Mouse (Mus musculus) cortical plate, adult 2 months (tissue): ENCODE measurements around the gene Cep41. TPM values are rescaled to one million over a fixed set of nuclear protein-coding genes. Genes with fewer than 3 reads are reported as not detected.

Source experiments
- H3K27ac ChIP-seq: fragments of 200-500 bp; 2 replicates; pipeline ENCODE4 v1.5.1; 2012; ENCODE audit warnings: low read length, control low read depth, inconsistent platforms; ENCODE audit not compliant: insufficient read depth
- H3K4me1 ChIP-seq: fragments of 200-500 bp; 2 replicates; pipeline ENCODE4 v1.6.1; 2011; ENCODE audit warnings: low read length; ENCODE audit not compliant: control insufficient read depth, insufficient read depth
- H3K4me3 ChIP-seq: fragments of 200-500 bp; 2 replicates; pipeline ENCODE4 v1.5.1; 2011; ENCODE audit warnings: mild to moderate bottlenecking, low read length, control low read depth; ENCODE audit not compliant: insufficient read depth
- CTCF ChIP-seq: fragments of 200-500 bp; IDR thresholded peaks from 2 replicates; pipeline ENCODE4 v1.5.1; 2011; ENCODE audit warnings: mild to moderate bottlenecking, control low read depth, low read length; ENCODE audit not compliant: insufficient read depth; ENCODE audit errors: extremely low read depth
- POLR2A ChIP-seq: fragments of 200-500 bp; IDR thresholded peaks from 2 replicates; pipeline ENCODE4 v1.6.1; 2011; ENCODE audit warnings: mild to moderate bottlenecking, low read length, control low read depth; ENCODE audit not compliant: insufficient read depth; ENCODE audit errors: extremely low read depth
- polyA plus RNA-seq: library from polyadenylated mRNA; depleted of rRNA; stranded (reverse); fragments of >200 nt; gene quantifications from 2 replicates; pipeline ENCODE4 v1.2.3, GENCODE M21; 2012

Gene Cep41
- polyA plus RNA-seq, 1 experiment = 5.8 TPM

DNA sequence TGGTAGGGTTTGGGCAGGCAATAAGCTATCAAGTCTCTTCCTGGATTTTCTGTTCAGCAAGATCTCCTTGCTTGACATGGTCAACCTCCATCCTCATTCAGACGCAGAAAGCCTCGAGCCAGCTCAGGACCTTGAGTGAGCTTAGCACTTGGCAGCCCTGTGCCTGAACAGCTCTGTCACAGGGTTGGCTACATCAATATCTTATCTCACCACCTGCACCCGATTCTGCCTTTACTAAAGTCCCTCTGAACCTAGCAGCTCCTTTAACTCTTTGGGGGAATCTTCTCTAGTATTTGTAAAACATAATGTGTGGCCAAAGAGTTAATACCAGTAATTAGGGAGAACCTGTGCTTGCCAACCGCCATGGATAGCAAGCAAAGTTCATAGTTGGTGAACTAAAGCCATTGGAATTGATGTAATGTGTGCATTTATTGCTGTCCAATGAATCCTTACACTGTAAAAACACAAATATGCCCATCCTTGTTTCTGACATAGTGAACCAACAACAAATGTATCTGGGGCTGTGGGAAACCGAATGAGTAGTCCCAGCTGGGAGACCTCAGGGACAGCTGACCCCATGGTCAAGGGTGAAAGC lies 54.8 kb downstream of the Cep41 start, which contains the start of gene Cpa1:
TSS of gene Cpa1 (plus strand) at position 545 of the 595 bp plus-strand sequence.
- Histone ChIP-seq H3K4me3 (no peak within 1 kb of the TSS), H3K27ac (no peak within 1 kb of the TSS), H3K4me1 (no peaks in the 10 kb centered on the region)
- TF ChIP-seq CTCF (no peak), POLR2A (no peak)

DNA sequence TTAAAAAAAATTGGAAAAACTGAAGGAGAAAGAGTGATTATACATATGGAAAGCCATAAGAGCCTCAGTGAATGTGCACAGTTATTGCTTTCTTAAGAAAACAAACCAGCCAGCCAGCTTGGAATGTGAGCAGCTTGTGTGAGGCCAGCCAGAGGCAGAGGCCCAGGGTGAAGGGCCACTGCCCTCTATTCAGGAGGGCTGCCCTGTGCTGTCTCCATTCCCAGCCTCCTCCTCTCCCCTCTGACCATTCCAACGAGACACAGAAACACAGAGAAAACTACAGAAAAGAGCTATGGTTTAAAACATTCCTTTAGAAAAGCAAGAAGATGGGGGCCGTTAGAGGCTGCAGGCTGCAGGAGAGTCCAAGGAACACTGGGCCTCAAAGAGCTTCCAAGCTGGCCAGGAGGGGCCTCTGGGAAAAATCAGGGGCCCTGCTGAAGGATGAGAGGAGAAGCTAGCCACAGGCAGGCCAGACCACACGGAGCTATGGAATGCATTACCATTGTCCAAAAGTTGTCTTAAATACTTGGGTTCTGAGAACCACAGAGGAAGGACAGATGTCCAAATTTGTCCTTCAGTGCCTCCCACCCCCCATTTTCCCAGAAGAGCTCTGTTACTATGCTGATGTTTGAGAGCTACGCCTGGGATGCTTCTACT lies 57.2 kb downstream of the Cep41 start:
- Histone ChIP-seq H3K27ac (no peak overlapping the region), H3K4me3 (no peak overlapping the region), H3K4me1 (no peaks in the 10 kb centered on the region)
- TF ChIP-seq POLR2A = no peak
- no peak for TF ChIP-seq CTCF

DNA sequence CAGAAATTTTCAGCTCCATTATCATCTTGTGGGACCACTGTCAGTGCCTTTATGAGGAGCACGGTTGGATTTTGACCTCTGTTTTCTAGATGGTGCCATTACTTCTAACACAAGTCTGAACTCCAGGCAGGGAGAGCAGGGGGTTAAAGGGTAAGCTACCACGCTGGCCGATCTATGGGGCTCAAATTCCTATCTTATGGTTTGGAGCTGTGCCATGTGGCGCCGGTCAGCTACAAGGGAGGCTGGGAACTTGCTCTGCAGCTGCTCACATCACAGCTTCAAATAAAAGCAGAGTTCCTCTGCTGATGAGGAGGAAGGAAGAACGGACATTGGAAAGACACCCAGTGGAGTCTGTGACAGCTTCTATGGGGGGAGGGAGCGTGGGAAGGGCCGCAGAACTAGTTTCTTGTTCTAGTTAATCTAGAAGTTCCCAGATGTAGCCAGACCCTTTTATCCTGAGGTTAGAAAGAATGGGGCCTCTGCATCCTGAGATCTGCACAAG lies 58.1 kb downstream of the Cep41 start:
- no peak for TF ChIP-seq POLR2A
- no peak for TF ChIP-seq CTCF
- Histone ChIP-seq H3K4me1 (no peaks in the 10 kb centered on the region), H3K27ac (no peak overlapping the region), H3K4me3 (no peak overlapping the region)

DNA sequence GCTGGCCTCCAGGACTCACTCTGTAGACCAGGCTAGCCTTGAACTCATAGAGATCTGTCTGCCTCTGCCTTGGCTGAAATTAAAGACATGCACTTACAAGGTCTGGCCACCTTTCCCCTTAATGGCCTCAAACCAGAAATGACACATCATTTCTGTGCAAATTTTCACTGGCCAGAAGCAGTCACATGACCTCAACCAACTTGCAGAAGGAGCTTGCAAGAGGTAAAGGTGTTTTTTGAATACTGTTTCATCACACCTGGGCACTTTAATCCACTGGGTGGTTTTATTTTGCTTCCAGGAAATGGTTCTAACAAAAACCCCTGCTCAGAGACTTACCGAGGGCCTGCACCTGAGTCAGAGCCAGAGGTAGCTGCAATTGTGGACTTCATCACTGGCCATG lies 63.6 kb downstream of the Cep41 start:
- TF ChIP-seq POLR2A (no peak), CTCF (no peak)
- H3K4me1 ChIP-seq = no peaks in the 10 kb centered on the region
- H3K4me3 ChIP-seq = no peak overlapping the region
- H3K27ac ChIP-seq = no peak overlapping the region

DNA sequence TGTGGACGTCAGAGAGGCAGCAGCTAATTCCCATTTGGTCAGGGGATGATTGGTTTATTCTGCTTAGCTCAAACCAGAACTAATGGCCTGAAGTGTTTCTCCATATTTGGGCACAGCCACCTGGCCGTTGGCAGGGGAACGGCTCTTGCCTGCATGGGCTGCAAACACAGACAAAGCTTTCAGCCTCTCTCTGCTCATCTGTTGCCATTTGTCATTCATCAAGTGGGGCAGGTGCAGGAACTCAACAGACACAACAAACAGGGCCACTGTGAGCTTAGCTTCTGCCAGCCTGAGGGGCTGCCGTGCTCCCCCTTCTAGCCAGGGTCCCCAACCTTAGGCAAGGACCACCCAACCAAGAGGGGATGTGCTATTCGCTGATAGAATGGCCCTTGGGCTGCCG lies 65.4 kb downstream of the Cep41 start:
- no peak overlapping the region for H3K27ac ChIP-seq
- H3K4me1 ChIP-seq = no peaks in the 10 kb centered on the region
- H3K4me3 ChIP-seq = no peak overlapping the region
- TF ChIP-seq POLR2A (no peak), CTCF (no peak)

DNA sequence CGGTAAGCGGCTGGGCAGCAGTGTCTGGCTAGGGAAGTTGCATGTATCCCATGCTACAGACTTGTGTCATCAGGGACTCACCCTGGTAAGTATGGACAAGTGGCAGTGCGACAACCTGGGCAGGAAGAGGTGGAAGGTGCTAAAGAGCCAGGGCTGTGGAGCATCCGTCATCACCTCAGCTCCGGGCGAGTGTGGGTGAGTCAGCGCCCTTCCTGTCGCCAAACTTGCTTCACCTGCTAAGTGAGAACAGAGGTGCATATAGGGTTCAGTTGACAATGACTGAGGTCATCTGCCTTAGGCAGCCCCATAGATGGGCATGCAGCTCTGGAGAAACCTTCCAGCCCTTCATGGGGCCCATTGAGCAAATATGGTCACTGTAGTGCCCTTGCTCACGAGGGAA lies 68.8 kb downstream of the Cep41 start:
- H3K4me3 ChIP-seq = no peak overlapping the region
- no peak overlapping the region for H3K27ac ChIP-seq
- H3K4me1 ChIP-seq = no peaks in the 10 kb centered on the region
- no peak for TF ChIP-seq POLR2A
- no peak for TF ChIP-seq CTCF

DNA sequence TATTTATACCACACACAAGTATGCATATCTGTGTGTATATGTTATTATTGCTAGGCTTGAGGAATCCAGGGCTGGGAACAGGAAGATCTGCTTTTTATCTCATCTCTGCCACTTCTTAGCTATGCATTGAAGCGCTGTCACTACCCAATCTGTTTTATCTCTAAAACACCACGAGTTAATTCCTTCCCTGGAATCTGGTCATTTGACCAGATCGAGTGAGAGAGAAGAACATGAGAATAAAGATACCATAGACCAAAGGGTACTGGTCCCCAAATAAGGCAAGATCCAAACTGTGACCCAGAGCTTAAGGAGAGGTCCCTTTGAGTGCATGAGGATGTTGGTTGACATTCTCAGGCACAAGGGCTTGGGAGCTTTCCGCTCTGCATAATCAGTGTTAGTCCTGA lies 71.6 kb downstream of the Cep41 start:
- TF ChIP-seq POLR2A (no peak), CTCF (no peak)
- H3K4me3 ChIP-seq = no peak overlapping the region
- no peak overlapping the region for H3K27ac ChIP-seq
- H3K4me1 ChIP-seq = no peaks in the 10 kb centered on the region

DNA sequence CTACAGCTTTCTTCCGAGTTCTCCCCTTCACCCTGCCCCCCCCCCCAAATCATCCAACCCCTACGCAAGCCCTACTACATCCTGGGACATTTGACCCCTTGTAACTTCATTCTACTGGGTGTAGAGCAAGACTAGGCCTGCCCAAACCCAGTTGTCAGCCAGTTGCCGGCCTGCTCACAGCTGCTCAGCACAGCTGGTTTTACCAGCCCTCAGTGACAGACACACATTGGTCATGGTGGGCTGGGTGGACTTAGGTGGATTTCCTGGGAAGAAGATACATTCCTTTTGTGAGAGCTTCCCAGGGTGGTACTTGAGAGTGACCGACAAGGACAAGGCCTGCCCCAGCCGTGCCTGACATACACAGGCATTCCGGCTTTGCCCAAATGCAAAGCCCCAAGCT lies 72.6 kb downstream of the Cep41 start:
- no peaks in the 10 kb centered on the region; the same call in 1 of the 2 replicates for H3K4me1 ChIP-seq
- no peak overlapping the region for H3K4me3 ChIP-seq
- TF ChIP-seq POLR2A (no peak), CTCF (no peak)
- H3K27ac ChIP-seq = no peak overlapping the region

DNA sequence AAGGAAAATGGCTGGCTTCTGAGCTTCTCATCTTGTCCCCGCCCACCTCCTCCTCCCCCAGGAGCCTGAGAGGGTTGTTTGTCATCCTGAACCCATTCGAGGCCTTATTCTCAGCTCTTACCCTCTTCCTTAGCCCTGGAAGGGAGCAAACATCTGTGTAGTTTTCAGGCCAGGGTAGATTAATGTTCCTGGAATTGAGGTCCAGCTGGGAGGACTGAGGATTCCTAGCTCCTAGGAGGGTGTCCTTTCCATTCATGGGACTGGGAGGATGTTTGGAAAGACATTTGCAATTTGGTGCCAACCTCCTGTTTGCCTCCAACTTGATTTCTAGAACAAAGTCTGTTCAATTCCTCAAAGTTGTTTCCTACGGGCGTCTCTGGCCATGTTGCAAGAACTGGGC lies 73.0 kb downstream of the Cep41 start:
- Histone ChIP-seq H3K4me3 (no peak overlapping the region), H3K27ac (no peak overlapping the region), H3K4me1 (no peaks in the 10 kb centered on the region; the same call in 1 of the 2 replicates)
- TF ChIP-seq CTCF (no peak), POLR2A (no peak)

DNA sequence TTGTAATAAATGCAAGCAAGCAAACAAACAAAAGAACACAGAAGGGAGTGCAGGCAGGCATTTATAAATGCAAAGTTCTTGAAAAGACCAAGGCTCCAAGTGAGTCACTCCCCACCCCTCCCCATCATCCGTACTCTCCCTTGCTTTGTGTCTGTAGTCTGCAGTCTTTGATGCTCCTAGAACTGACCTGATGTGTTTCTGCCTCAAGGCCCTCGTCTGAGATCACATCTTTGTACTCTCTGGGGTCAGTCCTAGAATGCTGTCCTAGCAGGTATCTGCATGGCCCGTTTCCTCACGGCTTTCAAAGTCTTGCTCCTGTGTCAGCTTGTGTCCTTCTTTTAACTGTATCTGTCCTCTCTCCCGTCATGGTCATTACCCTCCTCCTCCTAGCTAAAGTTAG lies 73.9 kb downstream of the Cep41 start:
- no peak overlapping the region for H3K27ac ChIP-seq
- H3K4me1 ChIP-seq = no peaks in the 10 kb centered on the region; the same call in 1 of the 2 replicates
- H3K4me3 ChIP-seq = no peak overlapping the region
- TF ChIP-seq CTCF = no peak
- no peak for TF ChIP-seq POLR2A
